Mouse (Mus musculus): ENCODE measurements at regions not wholly inside any gene's neighbourhood (a gene's known extent, or its start where the extent isn't known, plus 50 kb on each side); places are given as distances from the start of the nearest gene placed in this dataset.

DNA sequence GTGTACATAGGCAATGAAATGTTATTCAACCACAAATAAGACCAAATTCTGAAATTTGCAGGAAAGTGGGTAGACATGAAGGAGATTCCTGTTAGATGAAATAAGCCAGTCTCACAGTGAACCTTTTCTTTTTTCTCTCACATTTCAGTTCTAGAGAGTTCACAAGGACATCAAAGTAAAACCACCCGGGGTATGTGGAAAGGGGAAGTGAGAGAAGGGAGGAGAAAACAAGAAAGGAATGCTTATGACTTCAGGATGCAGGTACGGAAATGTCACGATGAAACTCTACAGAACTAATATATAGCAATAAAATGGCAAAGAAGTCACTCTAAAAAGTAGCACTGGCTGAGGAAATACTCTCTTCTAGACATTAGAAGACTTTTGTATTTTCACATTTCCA, 548.7 kb upstream of the Klf4 start:
- no peak for DNase-seq (ENCODE audit: low spot score in 2 of 2)

DNA sequence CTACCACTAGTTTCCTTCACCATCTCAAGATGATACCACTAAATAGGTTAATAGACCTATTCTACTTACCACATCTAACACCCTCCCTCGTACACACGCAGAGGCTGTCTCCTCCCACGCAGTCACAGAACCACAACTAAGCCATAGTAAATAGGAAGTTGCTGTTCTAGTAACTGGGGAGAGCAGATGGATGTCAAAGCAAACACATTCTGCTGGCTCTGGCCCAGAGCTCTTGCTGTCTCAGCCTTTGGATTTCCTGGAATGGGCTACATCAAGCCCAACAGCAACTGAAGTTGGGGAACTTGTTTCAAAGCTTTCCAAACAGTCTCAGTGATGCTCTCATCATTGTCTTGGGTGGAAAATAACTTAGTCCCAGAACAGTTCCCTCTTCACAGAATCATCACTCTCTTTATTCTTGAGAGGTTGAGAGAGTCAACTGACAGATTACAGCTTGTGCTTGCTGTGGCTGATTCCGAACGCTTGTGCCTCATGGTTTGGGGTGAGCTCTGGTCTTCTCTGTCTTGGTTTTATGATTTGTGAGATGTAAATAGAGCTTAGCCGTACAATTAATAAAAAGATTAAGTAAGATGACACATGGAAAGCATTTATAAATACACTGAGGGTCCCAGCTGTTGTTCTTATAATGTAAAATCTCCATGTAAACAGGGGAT, 538.5 kb upstream of the Klf4 start:
- DNase-seq (ENCODE audit: low spot score in 2 of 2), result peak; percentile 59 to 71

DNA sequence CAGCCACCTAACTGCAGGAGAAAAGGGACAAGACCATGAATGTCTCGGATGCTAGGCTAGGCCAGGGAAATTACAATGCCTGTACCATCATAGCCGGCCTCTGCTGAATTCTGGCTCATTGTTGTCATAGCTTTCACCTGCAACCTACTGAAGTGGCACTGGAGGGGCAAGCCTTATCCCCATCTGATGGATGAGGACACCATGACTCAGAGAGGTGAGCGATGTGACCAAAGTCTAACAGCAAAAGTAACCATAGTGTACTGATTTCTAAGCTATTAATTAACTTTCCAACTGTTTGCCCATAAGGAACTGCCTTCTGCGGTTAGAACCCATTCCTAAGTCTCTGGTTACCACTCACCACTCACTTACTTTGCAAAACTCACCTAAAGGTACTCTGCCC, 536.6 kb upstream of the Klf4 start:
- DNase-seq (ENCODE audit: low spot score in 2 of 2), result no peak

DNA sequence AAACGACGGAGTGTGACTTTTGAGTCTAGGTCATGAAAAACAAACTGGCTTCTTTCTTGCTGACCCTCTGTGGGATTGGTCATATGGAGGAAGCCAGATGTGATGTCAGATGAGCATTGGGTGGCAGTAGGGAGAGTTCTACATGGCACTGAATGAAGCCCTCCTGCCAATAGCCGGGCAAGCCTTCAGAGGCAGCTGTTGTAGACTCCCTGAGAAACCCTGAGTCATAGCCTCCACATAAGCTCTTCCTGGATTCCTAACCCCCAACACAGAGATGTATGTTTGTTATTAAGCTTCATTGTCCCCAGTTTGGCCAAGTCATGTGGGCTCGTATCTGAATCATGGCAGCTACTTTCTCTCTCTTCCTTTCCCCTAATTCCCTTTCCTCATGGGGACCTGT, 532.4 kb upstream of the Klf4 start:
- no peak for DNase-seq (ENCODE audit: low spot score in 2 of 2)

DNA sequence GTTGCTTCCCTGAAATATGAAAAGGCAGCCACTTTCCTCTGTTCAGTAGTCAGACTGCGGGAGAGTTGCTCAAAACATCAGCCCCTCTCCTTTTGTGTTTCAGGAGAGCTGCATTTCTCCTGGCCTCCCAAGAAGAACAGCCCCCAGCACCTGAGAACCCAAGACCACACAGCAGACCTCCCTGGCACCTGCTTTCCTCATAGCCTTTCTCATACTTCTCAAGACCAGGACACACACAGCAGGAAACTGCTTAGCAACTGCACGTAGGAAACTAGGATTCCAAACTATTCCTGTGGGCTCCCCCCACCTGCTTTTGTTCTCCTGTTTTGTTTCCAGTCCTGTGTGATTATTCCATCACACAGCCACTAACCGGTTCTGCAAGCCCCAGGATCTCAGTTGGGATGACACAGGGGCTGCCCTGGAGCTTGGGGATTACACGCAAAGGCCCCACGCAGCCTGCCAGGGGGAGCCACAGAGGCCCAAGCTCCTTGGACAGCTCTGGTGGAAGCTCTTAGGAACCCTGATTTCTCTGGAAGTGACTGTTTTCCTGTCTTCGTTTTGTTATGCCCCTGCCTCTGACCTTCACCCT, 519.6 kb upstream of the Klf4 start:
- no peak for DNase-seq (ENCODE audit: low spot score in 2 of 2)

DNA sequence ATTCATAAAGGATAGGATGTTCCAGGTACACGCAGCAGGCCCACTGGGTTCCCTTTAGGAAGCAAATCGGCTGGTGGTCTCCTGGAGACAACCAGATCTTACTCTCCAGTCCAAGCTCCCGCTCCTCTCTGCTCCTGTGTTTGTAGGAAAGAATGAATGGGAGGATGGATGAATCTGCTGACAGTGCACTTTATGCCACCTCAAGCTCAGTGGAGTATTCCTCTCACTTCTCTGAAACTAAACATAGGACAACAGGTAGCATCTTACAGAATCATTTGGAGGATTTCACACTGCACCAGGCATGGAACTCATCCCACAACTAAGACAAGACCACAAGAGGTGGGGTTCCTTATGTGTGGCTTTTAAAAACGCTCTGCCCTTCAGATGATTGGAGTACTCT, 507.1 kb upstream of the Klf4 start:
- DNase-seq (ENCODE audit: low spot score in 2 of 2), result no peak

DNA sequence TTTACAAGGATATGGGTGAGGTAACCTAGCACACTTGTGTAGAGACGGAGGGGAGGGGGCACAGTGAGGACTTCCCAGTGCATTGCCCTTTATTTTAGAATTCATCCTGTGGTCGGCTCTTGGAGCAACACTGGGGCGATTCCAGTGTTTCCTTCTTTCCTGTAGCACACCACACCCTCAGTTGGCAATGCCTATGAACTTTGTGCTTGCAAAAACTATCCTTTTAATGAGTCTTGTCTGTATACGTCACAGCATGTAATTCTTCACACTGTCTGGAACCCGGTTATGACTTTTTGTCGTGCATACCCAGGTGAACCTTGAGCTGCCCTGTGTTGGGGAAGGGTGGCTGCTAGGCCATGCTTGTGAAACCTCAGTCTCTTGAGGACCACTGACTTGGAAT, 504.1 kb upstream of the Klf4 start:
- no peak for DNase-seq (ENCODE audit: low spot score in 2 of 2)

DNA sequence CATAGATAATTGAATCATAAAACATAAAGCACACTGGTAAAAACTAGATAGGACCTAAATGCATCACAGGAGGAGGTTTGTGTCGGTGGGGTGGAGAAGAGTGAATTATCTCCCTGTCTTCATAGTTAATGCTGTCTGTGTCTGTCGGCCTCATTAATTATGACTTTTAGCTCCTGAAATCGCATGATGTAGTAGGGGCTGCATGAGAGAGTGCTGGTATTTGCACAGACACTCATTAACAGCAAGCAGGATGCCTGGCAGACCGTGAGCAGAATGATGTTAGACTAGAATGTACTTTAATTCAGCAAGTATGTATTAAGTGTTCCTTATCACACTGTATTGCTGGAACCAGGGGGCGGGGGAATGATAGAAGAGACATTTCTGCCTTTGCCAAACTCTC, 503.3 kb upstream of the Klf4 start:
- DNase-seq (ENCODE audit: low spot score in 2 of 2), result no peak

DNA sequence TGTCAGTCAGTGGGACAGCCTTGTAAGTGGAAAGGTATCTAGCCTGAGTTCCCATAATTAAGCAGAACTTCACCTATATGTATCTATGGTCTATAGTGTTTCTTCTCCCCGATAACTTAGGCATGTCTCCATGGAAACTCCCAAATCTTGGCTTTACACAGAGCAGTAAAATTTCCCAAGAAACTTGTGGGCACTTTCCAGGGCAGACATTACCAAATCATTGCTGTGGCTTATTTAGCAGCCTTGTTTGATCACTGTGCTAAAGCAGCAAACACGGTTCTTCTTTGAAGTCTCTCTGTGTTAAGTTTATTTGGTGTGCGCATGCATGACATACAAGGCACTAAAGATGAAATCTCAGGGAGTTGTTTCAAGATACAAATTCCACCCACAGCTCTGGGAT, 496.2 kb upstream of the Klf4 start:
- DNase-seq (ENCODE audit: low spot score in 2 of 2), result no peak

DNA sequence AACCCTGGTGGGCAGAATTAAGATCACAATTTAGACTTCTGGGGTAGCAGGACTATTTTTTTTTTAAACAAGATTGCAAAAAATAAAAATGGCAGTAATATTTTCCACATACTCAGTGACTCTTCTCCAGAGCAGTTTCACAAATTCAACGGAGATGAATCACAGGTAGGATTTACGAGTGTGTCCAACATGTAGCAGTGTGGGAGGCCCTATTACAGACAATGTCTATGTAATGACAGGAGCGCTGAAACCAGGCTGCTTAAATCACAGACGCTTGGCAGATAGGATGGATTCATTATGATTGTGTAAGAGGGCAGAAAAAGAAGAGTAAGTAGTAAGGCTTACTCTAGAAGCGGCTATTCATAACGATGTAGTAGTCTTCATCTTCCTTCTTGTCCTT, 495.0 kb upstream of the Klf4 start:
- no peak for DNase-seq (ENCODE audit: low spot score in 2 of 2)

DNA sequence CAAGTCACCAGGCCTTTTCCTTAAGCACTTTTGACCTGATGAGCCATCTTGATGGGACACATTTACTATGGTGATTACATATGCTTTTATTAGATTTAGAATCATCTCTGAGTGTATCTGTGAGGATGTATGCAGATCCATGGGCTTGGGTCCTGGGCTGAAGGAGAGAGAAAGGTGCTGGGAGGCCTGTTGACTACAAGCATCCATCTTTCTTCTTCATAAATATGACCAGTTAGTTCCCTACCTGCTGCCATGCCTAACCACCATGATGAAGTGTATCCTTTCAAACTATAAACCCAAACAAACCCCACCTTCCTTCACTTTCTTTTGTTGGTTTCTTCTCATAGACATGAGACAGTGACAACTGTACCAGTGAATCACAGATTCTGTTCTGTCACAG, 492.2 kb upstream of the Klf4 start:
- DNase-seq (ENCODE audit: low spot score in 2 of 2), result no peak

DNA sequence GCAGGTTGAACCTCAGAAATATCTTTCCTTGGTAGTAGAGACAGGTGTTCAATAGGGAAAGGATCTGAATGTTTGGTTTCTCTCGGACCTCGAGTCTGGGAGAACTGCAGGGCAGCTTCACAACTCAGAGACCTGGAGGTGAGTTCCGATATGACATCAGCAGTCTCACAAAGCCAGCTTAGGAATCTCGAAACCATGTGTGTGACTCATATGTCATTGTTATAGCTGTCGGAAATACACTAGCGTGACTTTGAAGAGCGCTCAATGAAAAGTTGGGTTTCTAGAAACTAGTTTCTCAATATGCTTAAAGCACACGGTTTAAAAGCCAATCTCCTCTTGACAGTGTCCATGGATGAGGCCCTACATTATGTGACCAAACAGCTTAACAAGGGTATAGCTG, 485.9 kb upstream of the Klf4 start:
- no peak for DNase-seq (ENCODE audit: low spot score in 2 of 2)

DNA sequence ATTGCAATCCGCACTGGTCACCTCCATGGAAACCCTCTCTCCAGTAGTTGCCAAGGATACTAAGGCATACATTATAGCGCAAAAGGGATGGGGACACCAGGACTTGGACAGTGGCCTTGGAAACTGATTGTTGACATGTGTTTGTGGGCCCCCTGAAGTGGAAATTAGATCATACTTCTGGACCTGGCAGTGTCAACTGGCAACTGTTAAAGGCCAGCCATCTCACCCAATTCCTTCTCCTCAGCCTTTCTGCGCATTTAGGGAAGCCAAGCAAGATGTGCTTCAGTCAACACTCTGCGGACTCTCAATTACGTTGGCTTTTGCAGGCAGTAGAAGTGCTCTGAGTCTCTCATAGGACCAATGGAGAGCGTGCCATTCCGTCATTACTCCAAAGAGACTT, 483.2 kb upstream of the Klf4 start:
- no peak for DNase-seq (ENCODE audit: low spot score in 2 of 2)

DNA sequence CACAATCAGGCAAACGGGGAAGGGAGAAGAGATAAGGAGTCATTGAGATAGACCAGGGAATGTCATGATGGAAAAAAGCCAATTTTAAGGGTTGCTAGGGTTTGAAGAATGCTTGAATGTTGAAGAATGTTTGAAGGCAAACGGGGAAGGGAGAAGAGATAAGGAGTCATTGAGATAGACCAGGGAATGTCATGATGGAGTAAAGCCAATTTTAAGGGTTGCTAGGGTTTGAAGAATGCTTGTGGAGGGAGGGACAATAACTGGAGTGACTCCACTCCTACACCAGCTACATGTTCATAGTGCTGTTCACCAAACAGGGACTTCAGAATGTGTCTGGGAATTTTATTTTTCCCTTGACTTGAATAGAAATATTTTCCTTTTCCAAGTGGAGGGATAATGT, 476.0 kb upstream of the Klf4 start:
- no peak for DNase-seq (ENCODE audit: low spot score in 2 of 2)

DNA sequence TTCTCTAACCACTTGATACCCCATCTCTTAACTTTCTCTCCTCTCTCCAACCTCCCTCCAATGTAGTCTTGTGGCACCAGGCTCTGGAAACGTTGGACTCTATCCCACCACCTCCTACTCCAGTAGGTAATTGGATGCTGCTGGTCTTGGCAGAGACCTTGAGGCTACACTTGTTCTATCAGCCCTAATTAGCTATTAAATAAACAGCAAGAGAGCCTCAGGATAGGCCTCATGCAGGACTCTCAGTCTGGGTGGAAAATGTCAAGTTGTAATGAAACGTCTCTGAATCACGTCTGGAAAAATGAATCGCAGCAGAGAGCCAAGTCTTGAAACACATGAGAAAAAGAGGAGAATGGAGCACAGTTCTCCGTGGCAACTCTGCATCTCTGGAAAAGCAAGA, 472.0 kb upstream of the Klf4 start:
- DNase-seq (ENCODE audit: low spot score in 2 of 2), result no peak

DNA sequence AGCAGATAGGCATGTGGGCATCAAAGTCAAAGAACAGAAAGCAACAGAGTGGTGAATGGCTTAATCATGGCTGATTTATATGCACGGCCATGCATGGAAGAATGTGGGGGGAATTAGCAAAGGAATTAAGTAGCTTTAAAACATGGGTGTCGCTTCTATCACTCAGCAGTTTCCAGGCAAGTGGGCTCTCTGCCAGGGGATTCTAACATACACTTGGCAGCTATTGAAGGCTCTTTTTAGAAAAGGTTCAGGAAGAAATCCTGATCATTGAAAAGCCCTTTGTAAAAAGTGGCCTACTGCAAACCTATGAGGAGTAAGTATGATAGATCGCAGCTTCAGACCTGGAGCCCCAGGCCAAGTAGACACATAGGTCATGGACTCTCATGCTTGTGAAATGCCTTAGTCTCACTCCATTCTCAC, 469.1 kb upstream of the Klf4 start:
- DNase-seq (ENCODE audit: low spot score in 2 of 2), result peak; percentile 5 to 15

DNA sequence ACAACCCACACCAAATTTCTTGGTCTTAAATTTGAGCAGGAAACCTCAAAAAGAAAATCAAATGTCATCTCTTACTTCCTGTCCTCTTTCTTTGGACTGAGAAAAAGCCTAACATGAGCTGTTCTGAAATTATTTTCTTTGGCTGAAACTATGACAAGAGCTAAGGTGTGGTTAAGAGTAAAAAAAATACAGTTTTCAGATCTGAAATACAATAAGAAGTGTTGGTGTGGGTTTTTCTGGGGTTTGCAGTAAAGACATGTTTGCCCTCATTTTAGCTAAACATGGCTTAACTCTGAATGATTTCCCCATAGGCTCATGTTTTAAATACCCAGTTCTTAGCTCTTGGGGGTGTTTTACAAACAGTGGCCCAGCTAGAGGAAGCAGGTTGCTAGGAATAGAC, 451.8 kb upstream of the Klf4 start:
- no peak for DNase-seq (ENCODE audit: low spot score in 2 of 2)

DNA sequence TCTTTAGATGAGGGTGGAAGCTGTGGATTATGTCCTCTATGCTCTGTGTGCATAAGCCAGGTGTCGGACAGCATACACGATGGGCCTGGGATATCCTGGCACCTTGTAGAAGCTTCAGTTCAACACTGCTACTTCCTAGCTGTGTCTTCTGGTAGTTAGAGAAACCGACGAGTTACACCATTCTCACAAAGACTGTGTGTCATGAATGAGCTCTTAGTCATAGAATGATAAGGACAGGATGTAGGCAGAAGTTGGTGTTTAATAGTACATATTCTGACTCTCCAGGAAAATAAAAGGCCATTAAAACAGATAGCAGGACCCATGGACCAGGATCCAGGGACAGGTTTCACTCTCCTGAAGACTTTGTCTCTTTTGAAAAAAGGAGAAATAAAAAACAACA, 446.3 kb upstream of the Klf4 start:
- no peak for DNase-seq (ENCODE audit: low spot score in 2 of 2)

DNA sequence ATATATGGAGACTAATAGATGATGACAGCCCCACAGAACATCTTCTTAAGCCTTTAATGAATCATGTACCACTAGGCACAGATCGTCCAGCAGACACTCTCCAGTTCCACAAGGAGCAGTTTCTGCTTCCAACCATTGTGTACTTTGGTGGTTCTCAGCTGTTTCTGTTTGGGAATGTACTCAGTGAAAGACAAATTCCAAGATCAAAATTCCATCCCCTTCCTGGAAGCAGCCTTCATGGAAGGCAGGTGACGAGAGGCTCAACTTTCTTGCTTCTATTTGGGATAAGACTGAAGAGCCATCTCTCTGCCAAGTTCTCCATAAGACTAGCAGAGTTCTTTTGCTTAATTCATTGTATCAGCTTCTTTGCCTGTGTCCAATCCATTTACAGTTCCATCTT, 444.0 kb upstream of the Klf4 start:
- DNase-seq (ENCODE audit: low spot score in 2 of 2), result no peak

DNA sequence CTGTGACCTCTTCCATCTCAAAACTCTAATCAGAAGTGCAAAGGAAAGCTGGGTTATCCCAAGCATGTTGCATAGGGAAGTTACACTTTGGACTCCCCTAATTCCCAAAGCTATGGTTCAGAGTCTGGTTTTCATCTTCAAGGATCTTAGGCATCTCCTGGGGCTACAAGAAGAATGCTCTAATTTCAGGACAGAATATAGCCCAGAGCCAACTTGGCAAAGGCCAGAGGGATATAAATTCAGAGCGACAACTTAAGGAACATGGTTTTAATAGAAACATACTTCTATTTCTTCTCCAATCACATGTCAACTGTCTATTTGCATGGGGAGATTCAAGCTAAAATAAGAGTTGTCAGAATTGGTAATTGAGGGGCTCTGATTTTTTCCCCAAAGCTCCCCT, 441.4 kb upstream of the Klf4 start:
- DNase-seq (ENCODE audit: low spot score in 2 of 2), result no peak

DNA sequence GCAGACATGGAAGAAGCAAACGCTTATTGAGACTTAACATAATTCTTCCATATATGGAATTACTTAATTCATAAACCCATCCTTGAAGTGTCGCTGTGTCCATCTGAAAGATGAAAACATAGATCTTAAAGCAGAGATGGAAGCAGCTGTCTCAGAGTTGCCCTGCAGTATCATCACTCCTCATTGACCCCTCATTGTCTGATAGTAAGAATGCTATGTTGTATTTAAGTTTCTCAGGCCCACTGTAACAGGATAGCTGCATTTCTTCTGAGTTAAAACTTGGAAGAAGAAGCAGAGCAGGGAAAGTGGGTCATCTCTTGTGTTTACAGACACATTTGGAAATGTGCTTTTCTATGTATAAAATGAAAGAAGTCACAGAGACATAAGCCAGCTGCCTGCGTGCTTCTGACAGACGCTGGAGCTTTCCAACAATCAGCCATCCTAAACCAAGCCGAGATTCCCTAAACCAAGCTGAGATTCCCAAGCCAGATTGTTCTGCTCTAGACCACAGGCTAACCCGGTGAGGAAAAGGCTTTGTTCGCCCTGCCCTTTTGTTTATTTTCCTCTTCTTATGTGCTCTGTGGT, 440.1 kb upstream of the Klf4 start:
- DNase-seq (ENCODE audit: low spot score in 2 of 2), result no peak

DNA sequence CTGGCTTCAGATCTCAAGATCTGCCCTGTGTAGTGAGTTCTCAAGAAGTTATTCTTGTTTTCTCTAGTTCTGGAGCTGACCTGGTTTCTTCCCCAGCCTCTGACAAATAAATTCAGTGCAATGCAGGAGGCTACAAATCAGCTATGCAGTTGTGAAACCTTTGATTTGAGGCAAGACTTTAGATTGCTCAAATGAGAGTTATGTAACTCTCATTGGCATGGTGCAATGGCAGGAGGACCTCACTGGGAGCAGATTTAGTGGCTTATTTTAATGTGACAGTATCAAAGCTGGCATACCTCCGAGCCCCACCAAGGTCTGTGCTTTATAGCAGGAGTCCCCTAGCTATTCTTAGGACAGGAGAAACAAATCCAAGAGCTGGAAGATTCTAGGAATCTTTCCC, 427.8 kb upstream of the Klf4 start:
- DNase-seq (ENCODE audit: low spot score in 2 of 2), result no peak

DNA sequence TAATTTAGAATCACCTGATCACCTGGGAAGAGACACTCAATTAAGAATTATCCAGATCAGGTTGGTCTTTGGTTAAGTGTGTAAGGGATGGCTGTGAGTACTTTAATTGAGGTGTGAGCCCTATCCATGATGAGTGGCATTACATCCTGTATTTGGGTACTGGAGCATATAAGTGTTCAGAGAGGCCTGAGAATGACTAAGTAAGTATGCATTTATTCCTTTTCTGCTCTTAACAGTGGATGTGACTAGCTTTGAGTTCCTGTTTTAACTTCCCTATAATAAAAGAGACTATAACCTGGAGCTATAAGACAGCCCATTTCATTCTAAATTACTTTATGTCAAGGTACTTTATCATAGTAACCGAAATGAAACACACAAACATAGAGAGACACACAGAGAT, 421.4 kb upstream of the Klf4 start:
- DNase-seq (ENCODE audit: low spot score in 2 of 2), result no peak

DNA sequence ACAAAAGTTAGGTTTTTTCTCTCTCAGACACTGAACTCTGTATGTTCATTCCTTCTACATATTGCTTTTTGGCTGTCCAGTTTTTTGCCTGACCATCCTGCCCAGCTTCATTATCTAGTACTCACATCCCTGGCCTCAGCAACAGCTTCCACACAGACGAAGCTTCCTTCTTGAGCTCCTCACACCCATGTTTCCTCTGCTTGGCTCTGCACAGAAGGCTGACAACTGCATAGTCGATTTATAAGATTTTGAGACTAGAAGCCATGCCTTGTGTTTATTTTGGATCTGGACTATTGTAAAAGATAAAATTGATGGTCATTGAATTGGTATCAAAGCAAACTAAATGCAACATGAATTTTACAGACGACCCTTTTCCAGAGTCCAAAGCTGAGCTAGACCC, 420.0 kb upstream of the Klf4 start:
- no peak for DNase-seq (ENCODE audit: low spot score in 2 of 2)
